Mouse (Mus musculus) spleen, postnatal 14 days (tissue): ENCODE measurements around the gene Tmem239.

ENCODE experiments used
- DNase-seq, 2 experiments: peaks; one replicate each; pipeline ENCODE4 v3.0.0; 2021 to 2022; ENCODE audit warnings: low spot score in 2 of 2

The Tmem239 gene

DNA sequence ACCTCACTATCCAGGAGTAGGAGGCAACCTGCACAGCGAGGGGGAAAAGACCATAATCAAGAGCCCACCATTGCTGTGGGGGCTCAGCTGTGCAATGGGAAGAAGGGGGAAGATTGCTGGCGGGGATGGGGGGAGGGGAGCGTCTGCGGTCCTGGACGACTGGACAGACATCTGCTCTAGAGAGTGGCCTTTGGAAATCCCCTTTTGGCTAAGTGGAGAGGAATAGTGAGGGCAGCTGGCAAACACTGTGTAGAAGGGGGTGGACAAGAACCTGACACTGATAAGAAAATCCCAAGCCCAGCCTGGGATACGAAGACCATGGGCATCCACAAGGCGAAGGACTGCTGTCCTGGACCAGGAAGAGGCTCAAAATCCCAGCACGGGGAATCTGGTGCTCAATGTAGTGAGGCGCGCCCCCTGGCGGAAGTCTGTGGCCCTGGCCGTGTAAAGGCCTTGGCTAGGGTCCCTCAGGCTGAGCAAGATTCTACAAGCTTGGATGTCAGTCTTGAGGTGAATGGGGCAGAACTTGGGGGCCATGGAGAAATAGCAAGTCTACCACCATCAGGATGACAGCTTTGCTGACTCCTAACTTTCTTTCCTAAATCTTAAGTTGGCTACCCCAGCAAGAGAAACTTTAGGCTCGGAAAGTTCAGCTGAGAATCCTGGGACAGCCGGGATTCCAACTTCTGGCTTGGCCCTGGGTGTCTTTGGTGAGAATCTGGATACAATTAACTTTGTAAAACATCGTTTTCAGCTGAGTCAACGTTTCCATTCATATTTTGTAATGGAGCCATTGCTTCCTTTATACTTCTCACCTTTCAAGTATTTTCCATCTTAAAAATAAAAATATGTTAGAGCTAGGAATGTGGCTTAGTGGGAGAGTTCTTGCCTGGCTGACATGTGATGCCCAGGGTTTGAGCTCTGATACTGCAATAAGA, 5.5 kb downstream of the Tmem239 start:
- peak; percentile 30 to 61 for DNase-seq

DNA sequence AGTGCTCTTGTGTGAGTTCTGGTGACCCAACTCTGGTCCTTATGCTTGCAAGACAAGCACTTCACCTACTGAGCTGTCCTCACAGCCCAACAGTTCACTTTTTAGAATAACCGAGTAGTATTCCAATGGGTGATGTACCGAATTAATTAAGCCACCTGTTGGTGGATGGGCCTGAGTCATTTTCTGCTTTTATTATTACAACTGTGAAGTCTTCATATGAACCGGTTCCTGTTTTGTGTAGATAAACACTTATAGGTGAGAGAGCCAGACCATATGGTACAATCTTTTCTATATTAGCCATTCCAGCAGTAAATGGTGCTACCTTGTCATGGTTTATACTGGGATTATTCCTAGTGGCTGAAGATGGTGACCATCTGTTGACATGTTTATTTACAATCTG, 6.5 kb downstream of the Tmem239 start:
- no peak for DNase-seq

DNA sequence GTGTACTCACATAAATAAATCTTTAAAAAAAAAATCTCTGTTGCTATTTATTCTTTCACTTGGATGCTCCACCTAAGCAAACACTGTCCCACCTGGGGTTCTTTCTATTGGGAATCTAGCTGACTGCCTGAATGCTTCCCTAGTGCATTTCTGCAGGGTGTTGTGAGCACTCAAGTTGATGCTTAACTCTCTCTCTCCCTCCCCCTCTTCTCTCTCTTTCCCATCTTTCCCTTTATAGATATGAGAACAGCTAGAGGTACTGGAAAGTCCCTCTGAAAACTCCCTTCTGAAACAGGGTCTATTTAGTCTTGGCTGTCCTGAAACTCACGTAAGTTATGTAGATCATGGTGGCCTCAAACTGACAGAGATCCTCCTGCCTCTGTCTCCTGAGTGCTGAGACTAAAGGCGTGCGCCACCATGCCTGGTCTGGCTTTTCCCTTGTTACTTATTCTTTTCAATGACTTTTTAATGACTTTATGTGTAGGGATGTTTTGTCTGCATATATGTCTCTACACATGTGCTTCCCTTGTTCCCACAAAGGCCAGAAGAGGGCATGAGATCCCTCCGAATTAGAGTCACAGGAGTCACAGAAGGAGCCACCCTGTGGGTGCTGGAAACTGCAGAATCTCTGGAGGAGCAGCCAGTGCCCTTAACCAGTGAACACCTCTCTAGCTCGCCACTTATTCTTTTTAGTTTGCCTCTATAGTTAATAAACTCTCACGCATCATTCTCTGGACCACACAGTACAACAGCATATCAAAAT, 8.0 kb downstream of the Tmem239 start:
- no peak for DNase-seq

DNA sequence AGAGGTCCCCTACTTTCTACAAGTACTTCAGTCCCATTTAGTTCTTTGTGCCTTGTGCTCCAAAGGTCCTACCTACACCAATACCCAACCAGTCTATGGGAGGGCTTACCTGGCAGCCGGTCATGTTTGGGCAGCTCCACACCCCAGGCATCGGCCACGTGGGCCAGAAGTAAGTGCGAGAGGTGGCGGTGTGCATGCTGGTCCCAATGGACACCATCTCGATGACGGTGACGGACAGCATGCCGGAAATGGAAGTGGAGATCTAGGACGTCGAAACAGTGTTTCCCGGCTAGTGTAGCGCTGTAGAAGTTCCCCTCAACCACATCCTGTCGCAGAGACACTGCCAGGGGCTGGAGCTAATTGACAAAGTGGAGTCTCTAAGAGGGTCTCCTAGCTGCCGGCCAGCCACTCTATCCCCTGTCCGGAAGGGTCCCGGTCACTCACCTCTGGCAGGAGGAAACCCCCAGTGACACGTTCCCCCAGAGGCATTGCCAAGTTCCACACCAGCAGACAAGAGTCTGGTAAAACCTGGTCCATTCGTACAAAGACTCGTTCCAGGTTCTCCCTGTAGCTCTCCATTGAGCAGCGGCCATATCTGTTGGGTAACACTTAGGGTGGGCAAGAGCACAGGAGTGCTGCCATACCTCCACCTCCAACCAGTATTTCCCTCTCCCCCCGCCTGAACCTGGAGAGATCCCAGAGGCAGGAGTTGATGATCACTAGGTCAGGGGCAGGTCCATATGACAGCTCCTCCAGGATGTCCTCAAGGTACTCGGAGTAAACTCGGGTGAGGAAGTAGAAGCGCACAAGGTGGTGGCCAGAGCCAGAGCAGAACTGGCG, 15.7 kb downstream of the Tmem239 start:
- no peak for DNase-seq

DNA sequence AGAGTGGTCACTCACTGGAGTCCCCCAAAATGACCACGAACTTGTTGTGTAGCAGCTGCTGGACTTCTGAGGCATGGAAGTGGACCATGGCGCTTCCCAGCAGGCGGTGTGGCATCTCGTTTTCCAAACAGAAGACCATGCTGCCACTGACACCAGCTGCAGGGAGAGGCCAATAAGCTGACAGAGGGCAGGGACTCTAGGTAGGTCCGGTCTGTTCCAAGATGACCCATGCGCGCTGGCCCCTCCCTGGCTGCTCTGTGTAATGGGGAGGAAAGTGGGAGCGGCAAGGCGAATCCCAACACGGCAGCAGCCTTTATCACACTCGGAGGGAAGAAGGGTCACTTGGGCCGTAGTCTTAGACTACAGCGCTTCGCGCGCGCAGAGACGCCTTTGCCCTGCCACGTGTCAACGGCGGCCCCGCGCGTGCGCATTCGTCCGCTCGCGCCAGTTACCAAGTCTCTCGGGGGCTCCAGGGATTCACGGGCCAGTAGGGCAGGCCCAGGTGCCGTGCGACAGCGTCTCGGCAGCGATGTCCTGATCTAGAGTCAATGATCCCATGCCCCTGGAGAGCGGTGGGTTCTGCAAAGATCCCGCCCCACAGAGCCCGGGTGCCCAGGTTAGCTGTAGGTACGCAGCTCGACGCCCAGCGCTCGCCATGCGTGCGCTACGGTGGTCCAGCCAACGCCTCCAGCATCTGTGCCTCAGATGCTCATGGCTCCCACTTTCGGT, 17.3 kb downstream of the Tmem239 start:
- DNase-seq = peak; percentile 59 to 68

DNA sequence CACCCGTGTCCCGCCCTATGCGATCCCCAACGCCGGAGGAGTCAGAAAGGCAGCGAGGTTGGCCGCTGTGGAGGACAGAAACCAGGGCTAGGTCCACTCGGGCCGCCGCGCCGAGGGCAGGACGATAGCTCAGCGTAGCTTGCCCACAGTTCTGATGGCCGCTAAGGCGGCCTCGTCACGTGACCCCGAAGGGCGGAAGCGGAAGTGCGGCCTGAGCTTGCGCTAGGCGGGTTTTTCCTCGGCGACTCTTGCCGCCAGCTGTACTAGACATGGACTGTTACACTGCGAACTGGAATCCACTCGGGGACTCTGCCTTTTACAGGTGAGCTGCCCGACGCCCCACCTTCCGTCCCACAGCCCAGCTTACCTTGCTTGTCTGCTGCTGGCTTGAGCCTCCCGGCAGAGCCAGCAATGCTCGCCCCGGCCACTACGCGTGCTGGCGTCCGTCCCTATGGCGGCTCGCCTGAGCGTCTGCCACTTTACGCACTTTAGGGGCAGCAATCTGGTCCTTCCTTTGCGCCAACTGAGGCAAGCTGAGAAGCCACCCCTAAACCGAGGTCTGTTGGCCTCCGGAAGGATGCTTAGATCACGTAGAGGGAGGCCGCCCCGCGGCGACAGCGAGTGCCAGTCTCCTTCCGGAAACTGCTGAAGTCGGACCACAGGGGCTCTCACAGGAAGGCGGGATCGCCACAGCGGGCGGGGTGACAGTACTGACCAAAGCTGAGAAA, 18.0 kb downstream of the Tmem239 start, which contains the start of the genes Vps16 and Pced1a:
TSS of gene Vps16 (plus strand) at position 214 of the 728 bp plus-strand sequence.
TSS of gene Pced1a (minus strand) at position 576 of the 728 bp plus-strand sequence.
- DNase-seq = peak; percentile 80 to 89

DNA sequence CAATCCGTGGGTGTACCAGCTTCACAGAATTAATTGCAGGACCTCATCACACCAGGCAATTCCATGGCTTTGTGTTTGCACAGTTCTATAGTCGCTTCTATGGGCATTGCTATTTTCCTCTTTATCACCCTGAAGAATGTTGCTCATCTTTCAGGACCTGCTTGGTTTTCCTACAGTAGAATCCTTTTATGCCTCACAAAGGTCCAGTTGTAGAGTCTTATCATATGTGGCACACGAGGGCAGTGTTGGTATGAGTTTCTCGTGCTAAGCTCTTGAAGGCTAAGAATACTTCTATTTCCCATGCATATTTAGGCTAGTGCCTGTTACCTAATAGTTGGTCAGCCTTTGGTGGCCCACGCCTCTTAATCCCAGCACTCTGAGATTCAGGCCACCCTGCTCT, 18.8 kb downstream of the Tmem239 start:
- DNase-seq = no peak

DNA sequence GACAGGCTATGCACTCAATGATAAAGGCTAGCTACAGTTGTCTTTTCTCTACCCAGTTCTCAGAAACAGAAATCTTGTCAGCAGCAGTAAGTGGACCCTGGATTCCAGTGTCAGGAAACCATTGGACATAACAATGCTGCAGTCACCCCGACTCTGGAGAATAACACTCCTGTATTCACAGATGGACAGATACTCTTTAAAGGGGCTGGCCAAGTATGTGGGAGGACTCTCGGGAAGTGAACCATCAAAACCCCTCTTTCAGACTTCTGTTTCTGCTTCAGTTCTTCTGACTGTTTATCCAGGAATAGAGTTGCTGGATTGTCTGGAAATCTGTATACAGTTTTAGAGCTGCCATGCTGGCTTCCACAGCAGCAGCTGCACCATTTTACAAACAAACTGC, 23.6 kb downstream of the Tmem239 start:
- no peak for DNase-seq

DNA sequence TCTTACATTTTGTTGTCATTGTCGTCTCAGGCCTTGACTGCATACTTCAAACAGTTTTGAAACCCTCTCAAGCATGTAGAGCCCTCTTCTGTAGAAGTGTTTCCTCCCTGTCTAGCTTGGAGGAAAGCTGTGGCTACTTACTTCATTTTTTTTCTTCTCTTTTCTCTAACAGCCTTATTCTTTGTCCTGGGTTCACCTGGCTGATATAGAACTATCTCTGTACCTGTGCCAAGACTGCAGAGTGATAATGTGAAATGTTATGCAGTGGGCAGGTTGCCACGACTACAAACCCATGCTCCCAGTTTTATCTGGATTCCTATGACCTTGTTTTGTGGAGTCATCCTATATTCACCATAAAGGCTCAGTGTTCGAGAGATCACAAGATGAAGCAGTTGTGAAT, 24.2 kb downstream of the Tmem239 start:
- DNase-seq = no peak

DNA sequence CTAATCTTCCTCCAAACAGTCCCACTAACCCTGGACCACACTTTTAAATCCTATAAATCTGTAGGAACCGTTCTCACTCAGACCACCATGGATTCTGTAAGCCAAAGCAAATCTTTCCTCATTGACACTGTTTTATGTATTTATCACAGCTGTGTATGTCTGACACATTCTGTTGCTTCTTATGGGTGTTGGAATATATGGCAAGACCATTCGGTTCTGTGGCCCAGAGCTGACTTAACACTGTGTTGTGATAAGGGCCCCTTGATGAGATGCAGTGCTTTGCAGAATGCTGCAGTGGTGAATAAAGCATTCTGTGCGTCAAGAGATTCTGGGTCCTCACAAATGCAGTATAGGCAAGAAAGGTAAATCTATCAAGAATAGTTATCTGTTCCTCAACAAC, 25.9 kb downstream of the Tmem239 start:
- no peak for DNase-seq

DNA sequence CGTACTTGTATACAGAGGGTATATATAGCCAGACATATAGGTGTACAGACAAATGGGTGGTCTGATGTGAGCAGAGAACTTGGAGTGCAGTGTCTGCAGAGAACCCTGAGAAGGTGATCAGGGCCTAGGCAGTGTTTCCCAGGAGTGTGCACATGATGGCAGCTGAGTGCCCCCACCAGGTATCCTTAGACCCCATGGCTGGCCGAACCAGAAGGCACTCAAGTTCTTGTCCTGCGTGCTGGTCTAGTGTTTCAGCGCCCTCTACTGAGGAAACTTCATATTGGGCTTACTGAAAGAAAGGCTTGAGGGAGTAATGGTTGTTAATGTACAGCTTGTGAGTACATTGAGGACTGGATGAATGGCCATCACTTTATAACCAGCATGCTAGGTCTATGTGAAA, 26.9 kb downstream of the Tmem239 start:
- peak in 1 of 2 experiments; percentile 36 for DNase-seq

DNA sequence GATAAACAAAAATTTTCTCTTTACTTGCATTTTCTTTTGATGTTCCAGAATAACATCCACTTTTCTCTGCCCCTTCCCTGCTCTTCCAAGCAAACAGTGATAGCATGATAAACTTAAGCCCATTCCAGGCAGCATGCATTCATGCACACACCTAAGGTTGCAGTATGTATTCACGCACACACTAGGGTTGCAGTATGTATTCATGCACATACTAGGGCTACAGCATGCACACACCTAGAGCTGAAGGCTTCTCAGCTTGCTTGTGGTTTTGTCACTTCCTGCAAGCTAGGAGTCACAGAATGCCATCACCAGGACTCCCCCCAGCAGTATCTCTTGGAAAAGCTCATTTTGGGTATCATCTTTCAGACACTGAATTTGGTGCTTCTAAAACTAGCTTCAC, 30.5 kb downstream of the Tmem239 start:
- no peak for DNase-seq

DNA sequence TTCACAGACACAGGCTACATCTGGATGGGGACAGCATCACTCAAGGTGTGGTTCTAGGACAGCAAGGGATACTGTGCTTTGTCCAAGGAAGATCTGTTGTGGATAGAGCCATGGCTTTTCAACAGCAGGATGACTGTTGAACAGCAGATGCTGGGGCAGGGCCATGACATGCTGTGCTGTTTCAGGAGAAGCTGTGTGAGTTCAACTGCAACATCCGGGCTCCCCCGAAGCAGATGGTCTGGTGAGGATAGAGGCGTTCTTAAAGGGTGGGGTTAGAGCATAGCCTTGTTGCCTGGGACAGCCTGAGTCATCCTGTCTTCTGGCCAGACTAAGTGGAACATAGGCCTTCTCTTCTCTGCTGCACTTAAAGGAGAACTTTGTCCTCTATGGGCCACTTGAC, 32.6 kb downstream of the Tmem239 start:
- no peak for DNase-seq

DNA sequence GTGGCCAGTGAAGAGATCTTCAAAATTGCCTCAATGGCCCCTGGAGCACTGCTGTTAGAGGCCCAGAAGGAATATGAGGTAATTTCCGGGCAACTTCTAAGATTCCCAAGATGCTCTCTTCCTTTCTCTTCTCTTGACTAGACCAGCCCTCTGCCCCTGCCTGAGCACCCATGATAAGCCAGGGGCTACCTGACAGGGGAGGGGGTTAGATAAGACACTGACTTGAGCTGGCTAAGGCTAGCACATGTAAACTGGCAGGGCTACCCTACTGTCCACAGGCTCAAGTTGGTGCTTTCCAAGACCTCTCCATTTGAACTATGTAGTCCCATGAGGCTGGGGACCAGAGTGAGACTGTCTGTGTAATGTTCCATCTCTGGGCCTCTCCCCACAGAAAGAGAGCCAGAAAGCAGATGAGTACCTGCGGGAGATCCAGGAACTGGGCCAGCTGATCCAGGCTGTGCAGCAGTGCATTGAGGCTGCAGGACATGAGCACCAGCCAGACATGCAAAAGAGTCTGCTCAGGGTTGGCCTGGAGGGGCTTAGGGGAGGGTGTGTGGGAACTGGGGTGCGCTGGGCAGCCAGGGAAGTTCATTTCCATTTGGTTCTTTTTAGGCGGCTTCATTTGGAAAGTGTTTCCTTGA, 33.7 kb downstream of the Tmem239 start:
- no peak for DNase-seq

DNA sequence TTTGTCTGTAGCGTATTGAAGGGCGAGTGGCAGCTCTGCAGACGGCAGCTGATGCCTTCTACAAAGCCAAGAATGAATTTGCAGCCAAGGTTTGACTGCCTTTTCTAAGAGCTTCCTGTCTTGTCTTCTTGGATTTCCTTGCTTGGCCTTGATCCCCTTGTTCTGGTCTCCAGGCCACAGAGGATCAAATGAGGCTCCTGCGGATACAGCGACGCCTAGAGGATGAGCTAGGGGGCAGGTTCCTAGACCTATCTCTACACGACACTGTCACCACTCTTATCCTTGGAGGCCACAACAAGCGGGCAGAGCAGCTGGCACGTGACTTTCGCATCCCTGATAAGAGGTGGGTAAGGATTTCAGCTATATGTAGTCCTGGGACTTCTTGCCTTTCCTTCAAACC, 35.9 kb downstream of the Tmem239 start:
- peak in 1 of 2 experiments; percentile 23 for DNase-seq

DNA sequence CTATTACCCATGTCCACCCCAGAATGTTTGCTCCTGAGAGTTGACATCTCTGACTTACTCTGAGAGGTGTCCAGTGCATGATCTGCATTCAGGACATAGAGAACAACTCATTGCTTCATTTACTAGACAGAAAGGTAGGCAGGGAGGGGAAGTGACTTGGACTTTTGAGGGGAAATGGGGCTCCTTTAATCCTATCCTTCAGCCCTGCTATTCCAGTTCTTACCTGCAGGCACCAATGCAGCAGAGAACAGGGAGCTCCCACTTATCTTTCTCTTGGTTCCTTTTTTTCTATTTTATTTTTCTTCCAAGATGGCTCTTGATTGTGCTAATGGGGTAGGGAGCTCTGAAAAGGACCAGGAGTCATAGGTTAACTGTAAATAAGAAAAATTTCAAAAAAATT, 42.2 kb downstream of the Tmem239 start:
- no peak for DNase-seq

DNA sequence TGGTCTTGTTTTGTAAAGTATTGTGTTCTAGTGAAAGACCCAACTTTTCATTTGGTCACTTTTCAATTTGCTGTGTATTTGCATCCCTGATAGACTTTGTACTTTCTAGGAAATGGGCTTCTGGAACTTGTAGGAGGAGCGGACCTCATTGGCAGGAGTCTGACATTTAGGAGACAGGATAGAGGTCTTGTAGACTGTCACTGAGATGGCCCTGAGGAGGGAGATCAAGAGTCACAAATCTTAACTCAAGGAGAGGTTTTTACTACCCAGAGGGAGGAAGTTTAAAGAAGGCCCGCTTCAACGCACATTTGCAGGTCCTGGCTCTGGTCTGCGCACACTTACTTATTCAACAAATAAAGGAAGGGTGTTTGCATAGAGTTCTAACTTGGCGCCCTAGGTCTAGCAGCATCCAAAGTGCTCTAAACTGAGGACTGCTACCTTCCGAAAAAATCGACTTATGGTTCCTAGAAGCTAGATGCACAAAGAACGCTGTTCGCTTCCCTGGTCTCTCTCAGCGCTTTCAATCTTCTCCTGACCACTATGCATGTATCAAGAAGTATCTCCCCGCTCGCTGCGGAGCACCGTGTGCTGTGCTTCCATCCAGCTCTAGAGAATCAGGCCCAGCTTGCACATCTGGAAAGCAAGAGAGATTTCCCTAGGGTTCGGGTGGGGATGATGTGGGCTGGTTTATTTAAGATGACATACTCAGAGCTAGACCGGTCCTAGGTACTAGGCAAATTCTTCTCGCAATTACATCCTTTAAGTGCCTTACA, 42.9 kb downstream of the Tmem239 start:
- no peak for DNase-seq

DNA sequence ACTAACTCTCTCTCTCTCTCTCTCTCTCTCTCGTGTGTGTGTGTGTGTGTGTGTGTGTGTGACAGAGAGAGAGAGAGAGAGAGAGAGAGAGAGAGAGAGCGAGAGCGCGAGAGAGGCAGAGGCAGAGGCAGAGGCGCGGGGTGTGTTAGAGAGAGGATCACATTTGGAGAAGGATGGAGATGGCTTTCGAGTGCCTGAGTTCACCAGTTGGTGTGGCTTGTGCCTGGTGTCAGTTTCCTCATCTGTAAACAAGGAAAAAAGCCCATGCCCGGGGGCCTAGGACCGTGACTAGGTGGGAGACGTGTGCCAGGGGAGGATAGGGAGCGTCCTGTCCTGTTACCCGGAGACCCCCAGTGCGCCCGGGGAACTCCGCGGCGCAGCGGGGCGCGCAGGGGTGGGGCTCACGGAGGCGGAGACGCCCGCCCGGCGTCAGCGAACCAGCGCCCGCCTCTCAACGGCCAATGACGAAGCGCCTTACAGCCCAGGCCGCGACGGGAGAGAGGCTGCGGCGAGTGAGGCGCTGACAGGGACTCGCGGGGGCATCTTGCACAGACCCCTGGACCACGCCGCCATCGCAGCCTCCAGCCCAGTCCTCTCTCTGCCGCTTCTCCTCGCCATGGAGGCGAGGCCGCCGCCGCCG, 43.6 kb downstream of the Tmem239 start, which contains the start of gene Ptpra:
TSS of gene Ptpra (plus strand) at position 485 of the 640 bp plus-strand sequence.
- DNase-seq = peak; percentile 87 to 89

DNA sequence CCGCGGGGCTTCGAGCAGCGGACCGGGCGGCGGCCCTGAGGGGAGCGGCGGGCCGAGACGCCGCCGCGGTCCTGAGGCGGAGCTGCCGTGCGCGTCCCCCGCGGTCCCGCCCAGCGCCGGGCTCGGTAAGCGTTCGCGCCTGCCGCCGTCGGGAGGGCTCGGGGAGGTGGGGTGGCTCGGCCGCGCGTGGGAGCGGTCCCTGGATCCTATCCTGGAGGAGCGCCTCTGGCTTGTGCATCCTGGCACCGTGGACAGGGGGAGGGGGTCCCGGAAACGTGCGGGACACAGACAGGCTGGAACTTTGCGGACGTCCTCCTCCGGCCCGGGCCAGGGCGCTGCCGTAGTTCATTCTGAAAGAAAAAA, 44.1 kb downstream of the Tmem239 start:
- DNase-seq = peak; percentile 64 to 66
